8 mouse cellular contexts compared by ENCODE assay signal in genomic region chr11:95830411-95831275, GRCm38 (mm10). TPM values are rescaled to one million over a fixed set of nuclear protein-coding genes. Genes with fewer than 3 reads are reported as not detected.
DNase-seq lines count a peak whose midpoint lies in the region; ATAC-seq and TF ChIP-seq lines count a peak whose summit lies in the region.

No protein-coding gene starts in this region.

- no peak for DNase-seq in kidney, adult 2 months
- no peak for DNase-seq in kidney, postnatal 10 days
- DNase-seq in thymus, postnatal 0 days (ENCODE audit: low spot score): peak; percentile 67
- DNase-seq in right cerebral cortex, postnatal 14 days: no peak
- DNase-seq in left cerebral cortex, adult 8-10 months (ENCODE audit: low spot score in 2 of 2): no peak

- H3K4me1 ChIP-seq in kidney, adult 2 months (ENCODE audit: control insufficient read depth, insufficient read depth, low read length): 0 out of 2 replicates have a peak, but pooled peaks cover 4% of the 10 kb centered on the region
- H3K4me1 ChIP-seq in bone marrow macrophage, adult 2 months (ENCODE audit: control insufficient read depth, insufficient read depth, low read length): peaks cover 31% of the 10 kb centered on the region
- H3K4me1 ChIP-seq in hindbrain, embryonic 12.5 days: peaks cover 38% of the 10 kb centered on the region

- H3K4me3 ChIP-seq in kidney, adult 2 months (ENCODE audit: insufficient read depth, low read depth, low read length): peak overlapping the region; percentile 29; the same call in 1 of the 2 replicates
- H3K4me3 ChIP-seq in bone marrow macrophage, adult 2 months (ENCODE audit: insufficient read depth, low read length): peak overlapping the region; percentile 52
- H3K4me3 ChIP-seq in hindbrain, embryonic 12.5 days: peak overlapping the region; percentile 25
- peak overlapping the region; percentile 10; the same call in 1 of the 2 replicates for H3K4me3 ChIP-seq in macrophage (ENCODE audit: inconsistent target)

- peak overlapping the region; percentile 43 for H3K4me2 ChIP-seq in hindbrain, embryonic 12.5 days (replicated peaks)

- H3K9me3 ChIP-seq in hindbrain, embryonic 12.5 days (replicated peaks): no peaks in the 10 kb centered on the region

- H3K79me2 ChIP-seq in macrophage (ENCODE audit: inconsistent target): no peaks in the 10 kb centered on the region

- TF ChIP-seq POLR2A in kidney, adult 2 months (IDR thresholded peaks at IDR 0.05; ENCODE audit: low read depth, low read length): no peak
- no peak for TF ChIP-seq POLR2A in bone marrow macrophage, adult 2 months (IDR thresholded peaks at IDR 0.05; ENCODE audit: borderline replicate concordance, low read depth, low read length)

- H3K27me3 ChIP-seq in kidney, adult 2 months (replicated peaks; ENCODE audit: control insufficient read depth, insufficient read depth, low read length): no peaks in the 10 kb centered on the region
- H3K27me3 ChIP-seq in hindbrain, embryonic 12.5 days: peaks cover 98% of the 10 kb centered on the region

- ATAC-seq in hindbrain, embryonic 12.5 days (ENCODE audit: low FRiP score): no peak

- no peak overlapping the region for H3K9ac ChIP-seq in hindbrain, embryonic 12.5 days

- H3K27ac ChIP-seq in kidney, adult 2 months (ENCODE audit: insufficient read depth, low read depth, low read length): no peak overlapping the region
- H3K27ac ChIP-seq in bone marrow macrophage, adult 2 months (ENCODE audit: insufficient read depth, low read depth, low read length): no peak overlapping the region
- no peak overlapping the region for H3K27ac ChIP-seq in hindbrain, embryonic 12.5 days
- H3K27ac ChIP-seq in macrophage: no peak overlapping the region

- no peaks in the 10 kb centered on the region for H3K36me3 ChIP-seq in kidney, adult 2 months (ENCODE audit: control insufficient read depth, insufficient read depth, low read length)
- H3K36me3 ChIP-seq in hindbrain, embryonic 12.5 days: no peaks in the 10 kb centered on the region
- peaks cover 18% of the 10 kb centered on the region; the same call in 1 of the 2 replicates for H3K36me3 ChIP-seq in macrophage (ENCODE audit: inconsistent target)

- TF ChIP-seq CTCF in kidney, adult 2 months (conservative IDR thresholded peaks at IDR 0.05; ENCODE audit: insufficient read depth, insufficient read length, low read depth, low read length): no peak
- TF ChIP-seq CTCF in bone marrow macrophage, adult 2 months (IDR thresholded peaks at IDR 0.05; ENCODE audit: low read depth, low read length): no peak

- 20% methylated on average over 80 of the region's 80 CpGs for WGBS in kidney, adult 2 months
- 3% methylated on average over 80 of the region's 80 CpGs for WGBS in hindbrain, embryonic 12.5 days
- 12% methylated on average over 76 of the region's 80 CpGs for WGBS in macrophage (ENCODE audit: missing documents)

RNA-seq across cellular contexts. Expression of gene Phospho1, which starts 6.3 kb away (rescaled TPM):
- polyA plus RNA-seq in kidney, adult 2 months (2012; rRNA removed): 26.4 and 46.5 TPM in 2 replicates
- 7.4 and 9.4 TPM in 2 replicates for polyA plus RNA-seq in bone marrow macrophage, adult 2 months (2012; ENCODE audit: insufficient read depth, insufficient read length, missing spikeins)
- 0.43 TPM in 1 of 2 replicates, not detected in the other for polyA plus RNA-seq in hindbrain, embryonic 12.5 days (2016; fragmentation: Nextera tagmentation; extraction: Ambion mirVana)
- 1 to 10 TPM in 6 of 26 experiments, under 1 TPM in 3, not detected in 17; 0.41 to 4.3 (median 1.5) TPM for total RNA-seq in macrophage (2018; cell fraction: chromatin; rRNA removed)
- total RNA-seq in macrophage (2018; cell fraction: cytosol; rRNA removed): 10 to 100 TPM in 8 of 26 experiments, 1 to 10 TPM in 18; 1.5 to 25.0 (median 5.8) TPM
- total RNA-seq in macrophage (2018; cell fraction: nucleus; rRNA removed): 1 to 10 TPM in 22 of 26 experiments, under 1 TPM in 3, not detected in 1; 0.29 to 7.2 (median 1.8) TPM
- polyA plus RNA-seq in macrophage (2018): 6.3 to 10.9 TPM (median 7.8 TPM) in 3 replicates
- 0.36 and 0.46 TPM in 2 replicates for polyA plus RNA-seq in thymus, postnatal 0 days (2015; fragmentation: Nextera tagmentation; extraction: Ambion mirVana)
- 10 to 100 TPM; 60.8 to 75.0 (median 67.2) TPM for total RNA-seq in left cerebral cortex, adult 8-10 months (2022)

RNA-seq across cellular contexts. Expression of gene Gngt2, which starts 6.4 kb away (rescaled TPM):
- 8.0 and 10.3 TPM in 2 replicates for polyA plus RNA-seq in kidney, adult 2 months (2012; rRNA removed)
- polyA plus RNA-seq in bone marrow macrophage, adult 2 months (2012; ENCODE audit: insufficient read depth, insufficient read length, missing spikeins): 167 and 176 TPM in 2 replicates
- 5.5 and 7.9 TPM in 2 replicates for polyA plus RNA-seq in hindbrain, embryonic 12.5 days (2016; fragmentation: Nextera tagmentation; extraction: Ambion mirVana)
- total RNA-seq in macrophage (2018; cell fraction: chromatin; rRNA removed): 10 to 100 TPM in 20 of 26 experiments, 1 to 10 TPM in 6; 3.8 to 78.4 (median 31.9) TPM
- total RNA-seq in macrophage (2018; cell fraction: cytosol; rRNA removed): 100 to 1,000 TPM; 135 to 329 (median 231) TPM
- 100 to 1,000 TPM in 8 of 26 experiments, 10 to 100 TPM in 18; 11.9 to 175 (median 78.7) TPM for total RNA-seq in macrophage (2018; cell fraction: nucleus; rRNA removed)
- polyA plus RNA-seq in macrophage (2018): 226 to 415 TPM (median 244 TPM) in 3 replicates
- 92.9 and 111 TPM in 2 replicates for polyA plus RNA-seq in thymus, postnatal 0 days (2015; fragmentation: Nextera tagmentation; extraction: Ambion mirVana)
- 10 to 100 TPM in 1 of 4 experiments, 1 to 10 TPM in 3; 2.3 to 14.5 (median 5.2) TPM for total RNA-seq in left cerebral cortex, adult 8-10 months (2022)

RNA-seq across cellular contexts. Expression of gene Abi3, which starts 11.6 kb away (rescaled TPM):
- 21.8 and 25.0 TPM in 2 replicates for polyA plus RNA-seq in kidney, adult 2 months (2012; rRNA removed)
- 51.7 and 60.6 TPM in 2 replicates for polyA plus RNA-seq in bone marrow macrophage, adult 2 months (2012; ENCODE audit: insufficient read depth, insufficient read length, missing spikeins)
- 3.7 and 4.7 TPM in 2 replicates for polyA plus RNA-seq in hindbrain, embryonic 12.5 days (2016; fragmentation: Nextera tagmentation; extraction: Ambion mirVana)
- 100 to 1,000 TPM in 2 of 26 experiments, 10 to 100 TPM in 22, 1 to 10 TPM in 2; 5.7 to 110 (median 41.7) TPM for total RNA-seq in macrophage (2018; cell fraction: chromatin; rRNA removed)
- total RNA-seq in macrophage (2018; cell fraction: cytosol; rRNA removed): 10 to 100 TPM; 10.2 to 71.2 (median 34.2) TPM
- total RNA-seq in macrophage (2018; cell fraction: nucleus; rRNA removed): 10 to 100 TPM; 10.8 to 88.2 (median 46.4) TPM
- 22.4 to 35.6 TPM (median 30.2 TPM) in 3 replicates for polyA plus RNA-seq in macrophage (2018)
- 181 and 185 TPM in 2 replicates for polyA plus RNA-seq in thymus, postnatal 0 days (2015; fragmentation: Nextera tagmentation; extraction: Ambion mirVana)
- 10 to 100 TPM in 2 of 4 experiments, 1 to 10 TPM in 2; 5.9 to 21.5 (median 10.1) TPM for total RNA-seq in left cerebral cortex, adult 8-10 months (2022)
